Mouse (Mus musculus) megakaryocyte, embryonic 14.5 days (primary cell): ENCODE results near the gene Bysl. TPM values are rescaled to one million over a fixed set of nuclear protein-coding genes. Genes with fewer than 3 reads are reported as not detected.
"Not testable (repeated sequence)": the region's sequence is repeated elsewhere in the genome, so short reads cannot be mapped to it uniquely, and the experiment has no call there.

Experiments used
- H3K27me3 ChIP-seq: replicated peaks from 2 replicates; pipeline ENCODE3; 2012; ENCODE audit warnings: inconsistent platforms
- H3K36me3 ChIP-seq: replicated peaks from 2 replicates; pipeline ENCODE3; 2012; ENCODE audit warnings: low read length, inconsistent platforms, mixed read lengths
- H3K4me1 ChIP-seq: 2 replicates; pipeline ENCODE4 v1.6.1; 2012; ENCODE audit warnings: inconsistent platforms
- H3K4me3 ChIP-seq: replicated peaks from 2 replicates; pipeline ENCODE3; 2012; ENCODE audit warnings: moderate library complexity, mild to moderate bottlenecking, inconsistent platforms
- H3K9me3 ChIP-seq: 2 replicates; pipeline ENCODE4 v1.6.1; 2012; ENCODE audit warnings: inconsistent platforms
- FLI1 ChIP-seq: IDR thresholded peaks from 2 replicates; pipeline ENCODE4 v1.6.1; 2012; ENCODE audit warnings: low read length, inconsistent platforms, mixed read lengths
- GATA1 ChIP-seq: IDR thresholded peaks from 3 replicates; pipeline ENCODE4 v1.6.1; 2012; ENCODE audit warnings: mixed read lengths, low read length, inconsistent platforms, borderline replicate concordance
- polyA plus RNA-seq: library from polyadenylated mRNA; stranded (reverse); fragments of >175 nt; gene quantifications from 2 replicates; pipeline ENCODE4 v1.2.3, GENCODE M21; 2012; ENCODE audit warnings: low replicate concordance; ENCODE audit not compliant: insufficient read depth

Gene Bysl
- polyA plus RNA-seq = 7.8 and 17.7 TPM in 2 replicates

GRCm38 (mm10) chr17:47610849-47611660, at the start of gene Bysl, which contains the start of the genes Med20 and Gm20517:
Gene Bysl, minus strand, starts transcription at chr17:47611492.
Gene Med20, plus strand, starts transcription at chr17:47611582.
Gene Gm20517, plus strand, starts transcription at chr17:47611589.
- no peak for TF ChIP-seq GATA1
- peak; percentile 91 for TF ChIP-seq FLI1
- no peaks in the 10 kb centered on the region for H3K27me3 ChIP-seq
- H3K9me3 ChIP-seq = no peaks in the 10 kb centered on the region
- H3K36me3 ChIP-seq = peaks cover 64% of the 10 kb centered on the region
- H3K4me1 ChIP-seq = peaks cover 74% of the 10 kb centered on the region
- peak within 1 kb of the TSS; percentile 97 for H3K4me3 ChIP-seq

- Histone ChIP-seq H3K27me3 (no peaks in the 10 kb centered on the region), H3K4me1 (peaks cover 14% of the 10 kb centered on the region), H3K9me3 (no peaks in the 10 kb centered on the region), H3K36me3 (no peaks in the 10 kb centered on the region), H3K4me3 (no peak overlapping the region)
- TF ChIP-seq FLI1 = no peak
- TF ChIP-seq GATA1 = no peak
Observed at GRCm38 (mm10) chr17:47658741-47659243, 47.5 kb upstream of the Bysl start.

- no peaks in the 10 kb centered on the region for H3K9me3 ChIP-seq
- no peaks in the 10 kb centered on the region for H3K36me3 ChIP-seq
- TF ChIP-seq FLI1 = no peak
- no peak for TF ChIP-seq GATA1
- no peaks in the 10 kb centered on the region for H3K27me3 ChIP-seq
- H3K4me3 ChIP-seq = no peak overlapping the region
- peaks cover 14% of the 10 kb centered on the region for H3K4me1 ChIP-seq
Observed at GRCm38 (mm10) chr17:47657901-47658300, 46.6 kb upstream of the Bysl start.

DNA sequence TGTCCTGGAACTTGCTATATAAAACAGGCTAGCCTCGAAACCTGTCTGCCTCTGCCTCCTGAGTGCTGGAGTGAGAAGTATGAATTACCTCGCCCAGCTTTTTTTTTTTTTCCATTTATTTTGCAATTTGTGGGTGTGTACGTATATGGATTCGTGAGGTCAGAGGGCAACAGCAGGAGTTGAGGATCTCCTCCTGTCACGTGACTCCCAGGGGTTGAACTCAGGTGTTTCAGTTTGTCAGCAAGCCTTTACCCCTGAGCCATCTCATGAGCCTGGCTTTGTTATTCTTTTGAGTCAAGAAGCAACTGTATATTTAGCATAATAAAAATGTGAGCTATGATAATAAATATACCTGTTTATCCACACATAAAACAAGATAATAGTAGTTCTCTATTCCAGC, 44.4 kb upstream of the Bysl start:
- Histone ChIP-seq H3K4me3 (no peak overlapping the region), H3K4me1 (peaks cover 14% of the 10 kb centered on the region), H3K27me3 (no peaks in the 10 kb centered on the region), H3K36me3 (no peaks in the 10 kb centered on the region), H3K9me3 (no peaks in the 10 kb centered on the region)
- TF ChIP-seq GATA1 = no peak
- TF ChIP-seq FLI1 = no peak

- H3K4me1 ChIP-seq, H3K36me3 ChIP-seq, H3K27me3 ChIP-seq, H3K4me3 ChIP-seq, H3K9me3 ChIP-seq: not testable (repeated sequence)
Observed at GRCm38 (mm10) chr17:47654346-47654745, 43.1 kb upstream of the Bysl start.

GRCm38 (mm10) chr17:47651953-47652352, 40.7 kb upstream of the Bysl start:
- no peaks in the 10 kb centered on the region for H3K9me3 ChIP-seq
- H3K36me3 ChIP-seq = no peaks in the 10 kb centered on the region
- H3K4me1 ChIP-seq = peaks cover 3% of the 10 kb centered on the region; the same call in 1 of the 2 replicates
- H3K4me3 ChIP-seq = no peak overlapping the region
- no peak for TF ChIP-seq FLI1
- TF ChIP-seq GATA1 = no peak
- no peaks in the 10 kb centered on the region for H3K27me3 ChIP-seq

GRCm38 (mm10) chr17:47648966-47649365, 37.7 kb upstream of the Bysl start:
- no peak for TF ChIP-seq GATA1
- no peak for TF ChIP-seq FLI1
- H3K36me3 ChIP-seq = no peaks in the 10 kb centered on the region
- H3K27me3 ChIP-seq = no peaks in the 10 kb centered on the region
- H3K4me3 ChIP-seq = no peak overlapping the region
- no peaks in the 10 kb centered on the region for H3K9me3 ChIP-seq
- peaks cover 3% of the 10 kb centered on the region; the same call in 1 of the 2 replicates for H3K4me1 ChIP-seq

DNA sequence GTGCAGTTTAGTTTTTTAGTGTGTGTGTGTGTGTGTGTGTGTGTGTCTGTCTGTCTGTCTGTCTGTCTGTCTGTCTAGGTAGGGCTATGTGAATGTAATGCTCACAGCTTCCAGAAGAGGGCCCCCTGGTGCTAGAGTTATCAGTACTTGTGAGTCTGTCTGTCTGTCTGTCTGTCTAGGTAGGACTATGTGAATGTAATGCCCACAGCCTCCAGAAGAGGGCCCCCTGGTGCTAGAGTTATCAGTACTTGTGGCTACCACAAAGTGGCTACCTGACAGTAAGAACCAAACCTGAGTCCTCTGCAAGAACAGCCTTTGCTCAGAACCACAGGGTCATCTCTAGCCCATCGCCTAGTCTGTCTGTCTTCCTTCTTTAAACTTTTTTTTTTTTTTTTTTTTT, 35.4 kb upstream of the Bysl start:
- no peaks in the 10 kb centered on the region for H3K36me3 ChIP-seq

DNA sequence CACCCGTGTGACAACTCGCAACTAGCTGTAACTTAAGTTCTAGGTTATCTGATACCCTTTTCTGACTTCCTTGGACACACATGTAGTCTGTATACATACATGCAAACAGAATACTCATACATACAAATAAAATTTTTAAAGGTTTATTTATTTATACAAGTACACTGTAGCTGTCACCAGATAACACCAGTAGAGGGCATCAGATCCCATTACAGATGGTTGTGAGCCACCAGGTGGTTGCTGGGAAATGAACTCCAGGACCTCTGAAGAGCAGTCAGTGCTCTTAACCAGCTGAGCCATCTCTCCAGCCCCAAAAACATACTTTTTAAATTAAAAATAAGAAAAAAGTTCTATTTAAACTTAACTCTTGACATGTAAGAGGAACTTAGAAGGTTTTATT, 31.7 kb upstream of the Bysl start:
- TF ChIP-seq GATA1 = no peak
- no peak for TF ChIP-seq FLI1
- Histone ChIP-seq H3K27me3 (no peaks in the 10 kb centered on the region), H3K9me3 (no peaks in the 10 kb centered on the region), H3K36me3 (no peaks in the 10 kb centered on the region), H3K4me1 (no peaks in the 10 kb centered on the region), H3K4me3 (no peak overlapping the region)

More for the DNA sequence above, 35.4 kb upstream of the Bysl start:
- Histone ChIP-seq H3K4me3 (no peak overlapping the region), H3K27me3 (no peaks in the 10 kb centered on the region), H3K9me3 (no peaks in the 10 kb centered on the region), H3K4me1 (peaks cover 3% of the 10 kb centered on the region; the same call in 1 of the 2 replicates)
- TF ChIP-seq FLI1 (no peak), GATA1 (no peak)

GRCm38 (mm10) chr17:47633999-47634770, 22.9 kb upstream of the Bysl start:
- Histone ChIP-seq H3K4me3 (no peak overlapping the region), H3K27me3 (no peaks in the 10 kb centered on the region), H3K4me1 (peaks cover 19% of the 10 kb centered on the region), H3K9me3 (no peaks in the 10 kb centered on the region), H3K36me3 (peaks cover 7% of the 10 kb centered on the region)
- no peak for TF ChIP-seq FLI1
- no peak for TF ChIP-seq GATA1
